Mouse (Mus musculus) bone marrow, adult 2 months (tissue): Measurements from ENCODE around the gene Nab2. TPM values are rescaled to one million over a fixed set of nuclear protein-coding genes. Genes with fewer than 3 reads are reported as not detected.

Source experiments
- H3K27ac ChIP-seq: fragments of 200-500 bp; 2 replicates; pipeline ENCODE4 v1.5.1; 2012; ENCODE audit warnings: low read depth, mild to moderate bottlenecking, control low read depth, inconsistent platforms, low read length; ENCODE audit not compliant: control insufficient read depth, poor library complexity, insufficient read depth
- H3K4me1 ChIP-seq: fragments of 200-500 bp; 2 replicates; pipeline ENCODE4 v1.6.1; 2011; ENCODE audit warnings: low read length; ENCODE audit not compliant: control insufficient read depth, insufficient read depth
- H3K4me3 ChIP-seq: fragments of 200-500 bp; replicated peaks from 2 replicates; pipeline ENCODE3; 2011; ENCODE audit warnings: mild to moderate bottlenecking, low read depth, low read length, control low read depth; ENCODE audit not compliant: control insufficient read depth
- CTCF ChIP-seq: fragments of 200-500 bp; IDR thresholded peaks from 2 replicates; pipeline ENCODE4 v1.5.1; 2011; ENCODE audit warnings: low read length, control low read depth; ENCODE audit not compliant: control insufficient read depth, insufficient read depth
- POLR2A ChIP-seq: fragments of 200-500 bp; IDR thresholded peaks from 2 replicates; pipeline ENCODE4 v1.6.1; 2011; ENCODE audit warnings: low read depth, mild to moderate bottlenecking, control low read depth, low read length, borderline replicate concordance; ENCODE audit not compliant: control insufficient read depth
- WGBS: fragments of 180-500 bp; shearing (Covaris S2); methylation state at CpG from one replicate; pipeline ENCODE4 v1.1.7; 2018; 5-methylcytosine and 5-hydroxymethylcytosine counted together
- polyA plus RNA-seq: library from polyadenylated mRNA; stranded (reverse); fragments of >200 nt; gene quantifications from 2 replicates; pipeline ENCODE4 v1.2.4, GENCODE M21; 2011; ENCODE audit warnings: low replicate concordance; ENCODE audit not compliant: missing spikeins, insufficient read depth, insufficient read length

Gene Nab2
- polyA plus RNA-seq = 3.3 and 4.0 TPM in 2 replicates

DNA sequence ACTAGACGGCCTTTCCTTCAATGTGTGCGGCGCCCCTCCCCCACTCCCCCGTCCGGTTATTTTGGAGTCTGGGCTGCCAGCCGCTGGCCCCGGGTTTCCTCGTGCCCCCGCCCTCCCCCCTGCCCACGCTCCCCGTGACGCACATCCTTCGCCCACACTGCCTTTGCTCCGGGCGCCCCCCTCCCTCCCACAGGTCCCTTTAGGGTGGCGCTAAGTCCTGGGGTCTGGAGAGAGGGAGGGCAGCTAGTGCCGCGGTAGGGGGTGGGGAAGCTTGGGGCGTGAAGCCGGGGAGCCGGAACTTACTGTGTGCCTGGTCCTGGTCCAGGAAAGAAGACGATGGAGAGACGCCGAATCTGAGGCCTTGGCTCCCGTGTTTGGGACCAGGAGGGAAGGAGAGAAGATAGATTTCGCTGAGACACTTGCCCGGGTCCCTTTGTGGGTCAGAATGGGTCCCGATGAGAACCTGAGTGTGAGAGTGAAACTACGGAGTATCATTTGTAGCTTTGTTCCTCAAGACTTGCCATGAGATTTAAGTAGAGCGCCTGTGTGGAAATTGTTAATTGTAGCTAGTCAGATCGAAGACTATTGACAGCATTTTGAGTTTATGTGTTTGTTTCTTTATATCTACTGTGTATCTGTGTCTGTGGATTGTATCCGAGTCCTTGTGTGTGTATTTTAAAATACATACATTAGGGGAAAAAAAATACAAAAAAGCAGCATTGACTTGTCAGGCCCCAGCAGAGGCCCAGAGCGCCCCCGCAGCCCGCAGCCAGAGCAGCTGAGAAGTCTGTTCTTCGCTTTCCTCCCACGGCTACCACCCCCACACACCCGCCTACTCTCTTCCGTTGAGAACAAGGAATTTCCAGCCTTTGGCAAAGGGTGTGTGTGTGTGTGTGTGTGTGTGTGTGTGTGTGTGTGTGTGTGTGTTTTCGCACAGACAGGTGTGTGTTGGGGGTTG is at the start of gene Nab2:
Nab2 (minus strand) TSS at position 476 of the 958 bp plus-strand sequence.
- H3K27ac ChIP-seq = peak within 1 kb of the TSS; percentile 70
- WGBS = 2% methylated on average over 40 of the region's 40 CpGs
- peak within 1 kb of the TSS; percentile 63 for H3K4me3 ChIP-seq
- no peak; the same call in 1 of the 2 replicates for TF ChIP-seq POLR2A
- no peak for TF ChIP-seq CTCF
- H3K4me1 ChIP-seq = no peaks in the 10 kb centered on the region; the same call in 1 of the 2 replicates

DNA sequence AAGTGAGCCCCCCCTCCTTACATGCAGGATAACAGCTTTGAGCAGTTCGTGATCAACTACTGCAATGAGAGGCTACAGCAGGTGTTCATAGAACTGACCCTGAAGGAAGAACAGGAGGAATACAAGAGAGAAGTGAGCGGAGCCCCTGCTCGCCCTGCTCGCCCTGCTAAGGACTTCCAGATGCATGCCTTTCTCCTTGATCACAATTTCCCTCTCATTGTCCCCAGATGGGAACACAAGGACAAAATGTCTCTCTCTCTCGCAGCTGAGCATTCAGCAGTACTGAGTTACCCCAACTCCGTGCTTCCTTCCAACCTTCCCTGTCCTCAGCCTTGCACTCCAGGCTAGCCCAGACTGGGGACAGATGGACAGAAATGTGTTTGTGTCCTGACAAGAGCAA is 44.4 kb upstream of the Nab2 start:
- 89% methylated on average over 6 of the region's 6 CpGs for WGBS
- Histone ChIP-seq H3K4me1 (no peaks in the 10 kb centered on the region), H3K4me3 (no peak overlapping the region), H3K27ac (no peak overlapping the region)
- TF ChIP-seq CTCF (no peak), POLR2A (no peak)

- peaks cover 2% of the 10 kb centered on the region; the same call in 1 of the 2 replicates for H3K4me1 ChIP-seq
- TF ChIP-seq POLR2A (no peak), CTCF (no peak)
- no peak overlapping the region for H3K27ac ChIP-seq
- WGBS = 86% methylated on average over 13 of the region's 13 CpGs
- H3K4me3 ChIP-seq = no peak overlapping the region
Observed at GRCm38 (mm10) chr10:127710331-127710730, 42.0 kb upstream of the Nab2 start.

- no peak for TF ChIP-seq POLR2A
- TF ChIP-seq CTCF = no peak
- Histone ChIP-seq H3K4me1 (peaks cover 2% of the 10 kb centered on the region; the same call in 1 of the 2 replicates), H3K4me3 (no peak overlapping the region), H3K27ac (no peak overlapping the region)
- 72% methylated on average over 3 of the region's 3 CpGs for WGBS
Observed at GRCm38 (mm10) chr10:127708850-127709370, 40.5 kb upstream of the Nab2 start.

GRCm38 (mm10) chr10:127707721-127708120 is 39.4 kb upstream of the Nab2 start:
- TF ChIP-seq CTCF = no peak
- TF ChIP-seq POLR2A = no peak
- Histone ChIP-seq H3K27ac (no peak overlapping the region), H3K4me3 (no peak overlapping the region), H3K4me1 (peaks cover 2% of the 10 kb centered on the region; the same call in 1 of the 2 replicates)
- WGBS = 72% methylated on average over 7 of the region's 7 CpGs

- TF ChIP-seq CTCF (no peak), POLR2A (no peak)
- no peak overlapping the region for H3K27ac ChIP-seq
- H3K4me1 ChIP-seq = peaks cover 2% of the 10 kb centered on the region; the same call in 1 of the 2 replicates
- 44% methylated on average over 4 of the region's 4 CpGs for WGBS
- H3K4me3 ChIP-seq = no peak overlapping the region
Observed at GRCm38 (mm10) chr10:127705783-127706182, 37.4 kb upstream of the Nab2 start.

GRCm38 (mm10) chr10:127704766-127705220 is 36.4 kb upstream of the Nab2 start, which contains the start of gene Myo1a:
Myo1a (plus strand) TSS chr10:127705170.
- peaks cover 2% of the 10 kb centered on the region; the same call in 1 of the 2 replicates for H3K4me1 ChIP-seq
- 62% methylated on average over 2 of the region's 2 CpGs for WGBS
- no peak within 1 kb of the TSS for H3K4me3 ChIP-seq
- TF ChIP-seq CTCF = 0 out of 2 replicates have a peak, but pooled peaks have one; percentile 13
- TF ChIP-seq POLR2A = no peak
- H3K27ac ChIP-seq = no peak within 1 kb of the TSS

GRCm38 (mm10) chr10:127704293-127704692 is 35.9 kb upstream of the Nab2 start:
- WGBS = 65% methylated on average over 2 of the region's 2 CpGs
- TF ChIP-seq CTCF (no peak), POLR2A (no peak)
- H3K4me1 ChIP-seq = peaks cover 2% of the 10 kb centered on the region; the same call in 1 of the 2 replicates
- H3K4me3 ChIP-seq = no peak overlapping the region
- no peak overlapping the region for H3K27ac ChIP-seq
